Mouse (Mus musculus) liver, embryonic 16.5 days (tissue): Measurements from ENCODE around the gene Gprc5d. TPM values are rescaled to one million over a fixed set of nuclear protein-coding genes. Genes with fewer than 3 reads are reported as not detected.
A peak's percentile ranks its signal among the peaks of the same experiment; 100 is the strongest.

Experiments
- ATAC-seq: fragments of 200-750 bp; cut with Nextera tagmentation; 2 replicates; pipeline ENCODE4 v1.8.0; 2017; ENCODE audit warnings: low read depth, mild to moderate bottlenecking, moderate number of reproducible peaks, moderate library complexity
- H3K27ac ChIP-seq: fragments of 300-500 bp; sonication (generic); 2 replicates; pipeline ENCODE4 v1.5.1; 2014; ENCODE audit warnings: mild to moderate bottlenecking, low read length
- H3K27me3 ChIP-seq: fragments of 300-500 bp; sonication (generic); 2 replicates; pipeline ENCODE4 v1.6.1; 2014; ENCODE audit warnings: low read depth, low read length, mixed read lengths; ENCODE audit not compliant: control insufficient read depth, insufficient read depth
- H3K36me3 ChIP-seq: fragments of 300-500 bp; sonication (generic); 2 replicates; pipeline ENCODE4 v1.6.1; 2014; ENCODE audit warnings: mild to moderate bottlenecking; ENCODE audit not compliant: control insufficient read depth, insufficient read depth
- H3K4me1 ChIP-seq: fragments of 300-500 bp; sonication (generic); 2 replicates; pipeline ENCODE4 v1.6.1; 2014; ENCODE audit warnings: low read depth, low read length, mixed read lengths; ENCODE audit not compliant: control insufficient read depth
- H3K4me2 ChIP-seq: fragments of 300-500 bp; sonication (generic); 2 replicates; pipeline ENCODE4 v1.6.1; 2014; ENCODE audit warnings: low read depth, low read length, mixed read lengths
- H3K4me3 ChIP-seq: fragments of 300-500 bp; sonication (generic); 2 replicates; pipeline ENCODE4 v1.5.1; 2014; ENCODE audit warnings: low read depth, mild to moderate bottlenecking, low read length
- H3K9ac ChIP-seq: fragments of 300-500 bp; sonication (generic); 2 replicates; pipeline ENCODE4 v1.6.1; 2014; ENCODE audit warnings: low read depth, low read length
- H3K9me3 ChIP-seq: fragments of 300-500 bp; sonication (generic); replicated peaks from 2 replicates; pipeline ENCODE4 v1.6.1; 2016; ENCODE audit warnings: low read length; ENCODE audit not compliant: control insufficient read depth
- WGBS: fragments of 180-500 bp; shearing (Covaris S2); extraction: QIAGEN DNeasy Blood & Tissue Kit; methylation state at CpG from one replicate; pipeline ENCODE4 v1.1.7; 2014; ENCODE audit not compliant: insufficient replicate concordance; 5-methylcytosine and 5-hydroxymethylcytosine counted together
- polyA plus RNA-seq: library from polyadenylated mRNA; unstranded; fragments of >200 nt; fragmentation: Nextera tagmentation; extraction: Ambion mirVana; gene quantifications from 2 replicates; pipeline ENCODE4 v1.2.1, GENCODE M21; 2015

Gprc5d gene
- polyA plus RNA-seq = 0.08 and 0.11 TPM in 2 replicates

- ATAC-seq = no peak
- no peaks in the 10 kb centered on the region for H3K27me3 ChIP-seq
- 66% methylated on average over 5 of the region's 5 CpGs for WGBS
- H3K4me2 ChIP-seq = no peak within 1 kb of the TSS
- H3K9ac ChIP-seq = no peak within 1 kb of the TSS
- H3K36me3 ChIP-seq = no peaks in the 10 kb centered on the region
- H3K9me3 ChIP-seq = no peaks in the 10 kb centered on the region
- H3K27ac ChIP-seq = no peak within 1 kb of the TSS
- H3K4me1 ChIP-seq = no peaks in the 10 kb centered on the region
- no peak within 1 kb of the TSS for H3K4me3 ChIP-seq
Measured at GRCm38 (mm10) chr6:135118183-135118582, at the start of gene Gprc5d. Gene Gprc5d (minus strand): TSS chr6:135118283.

- Histone ChIP-seq H3K36me3 (peaks cover 16% of the 10 kb centered on the region), H3K4me2 (peak overlapping the region; percentile 81), H3K27me3 (no peaks in the 10 kb centered on the region), H3K4me3 (peak overlapping the region; percentile 90), H3K27ac (peak overlapping the region; percentile 94), H3K9ac (peak overlapping the region; percentile 93), H3K4me1 (peaks cover 52% of the 10 kb centered on the region), H3K9me3 (no peaks in the 10 kb centered on the region)
- 24% methylated on average over 5 of the region's 5 CpGs for WGBS
- ATAC-seq = peak; percentile 28
Measured at GRCm38 (mm10) chr6:135166712-135167111, 48.6 kb upstream of the Gprc5d start.

- Histone ChIP-seq H3K27ac (peak overlapping the region; percentile 94), H3K36me3 (peaks cover 16% of the 10 kb centered on the region), H3K4me2 (peak overlapping the region; percentile 81), H3K4me1 (peaks cover 55% of the 10 kb centered on the region), H3K4me3 (peak overlapping the region; percentile 90), H3K9me3 (no peaks in the 10 kb centered on the region), H3K27me3 (no peaks in the 10 kb centered on the region), H3K9ac (peak overlapping the region; percentile 93)
- 41% methylated on average over 3 of the region's 3 CpGs for WGBS
- no peak for ATAC-seq
Measured at GRCm38 (mm10) chr6:135166262-135166661, 48.2 kb upstream of the Gprc5d start.

GRCm38 (mm10) chr6:135165706-135166105, 47.6 kb upstream of the Gprc5d start:
- Histone ChIP-seq H3K27ac (peak overlapping the region; percentile 94), H3K4me1 (peaks cover 58% of the 10 kb centered on the region), H3K9me3 (no peaks in the 10 kb centered on the region), H3K4me2 (peak overlapping the region; percentile 81), H3K9ac (peak overlapping the region; percentile 93), H3K36me3 (peaks cover 16% of the 10 kb centered on the region), H3K4me3 (peak overlapping the region; percentile 90), H3K27me3 (no peaks in the 10 kb centered on the region)
- WGBS = 25% methylated on average over 2 of the region's 2 CpGs
- ATAC-seq = peak; percentile 84

- H3K4me2 ChIP-seq = peak overlapping the region; percentile 81
- H3K36me3 ChIP-seq = peaks cover 16% of the 10 kb centered on the region
- H3K4me3 ChIP-seq = peak overlapping the region; percentile 90
- H3K4me1 ChIP-seq = peaks cover 58% of the 10 kb centered on the region
- no peaks in the 10 kb centered on the region for H3K27me3 ChIP-seq
- H3K9me3 ChIP-seq = no peaks in the 10 kb centered on the region
- peak overlapping the region; percentile 93 for H3K9ac ChIP-seq
- peak overlapping the region; percentile 94 for H3K27ac ChIP-seq
- peak; percentile 7 for ATAC-seq
- WGBS = 26% methylated on average over 3 of the region's 3 CpGs
Measured at GRCm38 (mm10) chr6:135165191-135165590, 47.1 kb upstream of the Gprc5d start.

- WGBS = 30% methylated on average over 4 of the region's 4 CpGs
- Histone ChIP-seq H3K36me3 (peaks cover 16% of the 10 kb centered on the region), H3K27me3 (no peaks in the 10 kb centered on the region), H3K4me2 (peak overlapping the region; percentile 30), H3K4me1 (peaks cover 55% of the 10 kb centered on the region), H3K27ac (peak overlapping the region; percentile 67), H3K4me3 (0 out of 2 replicates have a peak overlapping the region, but pooled peaks have one; percentile 2), H3K9ac (peak overlapping the region; percentile 35; the same call in 1 of the 2 replicates), H3K9me3 (no peaks in the 10 kb centered on the region)
- no peak for ATAC-seq
Measured at GRCm38 (mm10) chr6:135162861-135163260, 44.8 kb upstream of the Gprc5d start.

- Histone ChIP-seq H3K4me3 (no peak overlapping the region), H3K36me3 (peaks cover 16% of the 10 kb centered on the region), H3K27me3 (no peaks in the 10 kb centered on the region), H3K4me1 (peaks cover 60% of the 10 kb centered on the region), H3K4me2 (no peak overlapping the region), H3K27ac (peak overlapping the region; percentile 35; the same call in 1 of the 2 replicates), H3K9me3 (no peaks in the 10 kb centered on the region), H3K9ac (0 out of 2 replicates have a peak overlapping the region, but pooled peaks have one; percentile 10)
- ATAC-seq = no peak
- WGBS = 75% methylated on average over 3 of the region's 3 CpGs
Measured at GRCm38 (mm10) chr6:135162311-135162710, 44.2 kb upstream of the Gprc5d start.

- H3K36me3 ChIP-seq = peaks cover 16% of the 10 kb centered on the region
- ATAC-seq = no peak
Measured at GRCm38 (mm10) chr6:135161356-135161755, 43.3 kb upstream of the Gprc5d start.

GRCm38 (mm10) chr6:135158509-135158908, 40.4 kb upstream of the Gprc5d start:
- peak; percentile 38 for ATAC-seq
- peak overlapping the region; percentile 51 for H3K27ac ChIP-seq
- H3K4me1 ChIP-seq = peaks cover 39% of the 10 kb centered on the region

More at GRCm38 (mm10) chr6:135161356-135161755, 43.3 kb upstream of the Gprc5d start:
- Histone ChIP-seq H3K9me3 (no peaks in the 10 kb centered on the region), H3K4me1 (peaks cover 61% of the 10 kb centered on the region), H3K27ac (no peak overlapping the region), H3K4me2 (no peak overlapping the region), H3K9ac (no peak overlapping the region), H3K4me3 (no peak overlapping the region), H3K27me3 (no peaks in the 10 kb centered on the region)
- WGBS = 46% methylated on average over 4 of the region's 4 CpGs

More at GRCm38 (mm10) chr6:135158509-135158908, 40.4 kb upstream of the Gprc5d start:
- Histone ChIP-seq H3K4me3 (no peak overlapping the region), H3K9ac (no peak overlapping the region), H3K27me3 (no peaks in the 10 kb centered on the region), H3K4me2 (no peak overlapping the region), H3K36me3 (peaks cover 29% of the 10 kb centered on the region), H3K9me3 (no peaks in the 10 kb centered on the region)
- 81% methylated on average over 4 of the region's 4 CpGs for WGBS
